Mouse (Mus musculus): ENCODE measurements around the gene Uvrag.

The Uvrag gene

GRCm38 (mm10) chr7:99164873-99165410 is 24.0 kb upstream of the Uvrag start:
- no peak for DNase-seq

DNA sequence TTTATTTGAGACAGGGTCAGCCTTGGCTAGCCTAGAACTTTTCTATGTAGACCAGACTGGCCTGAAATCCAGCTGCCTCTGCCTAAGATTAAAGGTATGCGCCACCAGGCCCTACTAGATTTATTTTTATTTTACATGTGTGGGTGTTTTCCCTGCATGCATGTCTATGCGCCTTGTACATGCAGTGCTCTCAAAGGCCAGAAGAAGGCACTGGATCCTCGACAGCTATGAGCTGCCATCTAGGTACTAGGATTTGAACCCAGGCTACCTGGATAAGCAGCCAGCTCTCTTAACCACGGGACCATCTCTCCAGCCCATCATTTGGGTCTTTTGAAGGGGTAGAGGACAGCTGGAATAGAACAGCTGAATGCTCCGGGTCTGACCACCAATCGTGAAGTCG is 21.5 kb upstream of the Uvrag start:
- no peak for DNase-seq

GRCm38 (mm10) chr7:99161961-99162360 is 21.0 kb upstream of the Uvrag start:
- DNase-seq, result no peak

GRCm38 (mm10) chr7:99161529-99161928 is 20.6 kb upstream of the Uvrag start:
- no peak for DNase-seq

DNA sequence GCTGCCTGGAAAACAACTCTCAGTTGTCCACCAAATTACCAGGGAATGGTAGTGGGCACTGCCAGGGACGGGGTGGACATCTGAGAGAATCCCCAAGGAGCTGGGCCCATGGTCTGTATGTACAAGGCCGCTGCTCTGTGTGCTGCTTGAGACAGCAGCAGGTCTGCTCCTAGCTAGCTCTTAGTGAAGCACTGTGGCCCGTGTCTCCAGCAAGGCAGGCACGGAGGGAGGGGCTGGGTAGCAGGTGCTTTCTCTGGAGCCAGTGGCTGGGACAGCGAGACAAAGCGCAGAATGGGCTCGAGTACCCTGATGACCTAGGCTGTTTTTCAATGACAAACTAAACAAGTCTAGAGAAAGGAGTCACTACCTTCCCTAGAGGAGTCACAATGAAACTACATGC is 20.1 kb upstream of the Uvrag start:
- no peak for DNase-seq

- DNase-seq, result no peak
Observed at GRCm38 (mm10) chr7:99159446-99159845, 18.5 kb upstream of the Uvrag start.

DNA sequence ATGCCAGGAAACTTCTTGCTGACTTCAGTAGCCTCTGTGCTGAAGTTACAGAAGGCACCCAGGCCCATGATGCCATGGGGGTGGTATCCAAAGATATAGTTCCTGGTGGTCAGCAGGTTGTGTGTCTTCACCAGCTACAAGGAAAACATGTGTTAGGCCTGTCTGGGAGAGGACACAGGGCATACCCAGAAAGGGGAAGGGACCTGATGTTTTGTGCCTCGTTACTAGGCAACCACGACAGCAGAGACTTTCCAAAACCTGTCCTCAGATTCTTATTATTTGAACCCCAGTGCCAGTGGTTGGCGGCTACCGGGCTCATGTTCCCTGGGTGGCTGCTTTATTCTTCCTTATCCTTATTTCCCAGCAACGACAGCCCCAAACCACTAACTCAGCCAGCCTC is 18.0 kb upstream of the Uvrag start:
- DNase-seq, result no peak

DNA sequence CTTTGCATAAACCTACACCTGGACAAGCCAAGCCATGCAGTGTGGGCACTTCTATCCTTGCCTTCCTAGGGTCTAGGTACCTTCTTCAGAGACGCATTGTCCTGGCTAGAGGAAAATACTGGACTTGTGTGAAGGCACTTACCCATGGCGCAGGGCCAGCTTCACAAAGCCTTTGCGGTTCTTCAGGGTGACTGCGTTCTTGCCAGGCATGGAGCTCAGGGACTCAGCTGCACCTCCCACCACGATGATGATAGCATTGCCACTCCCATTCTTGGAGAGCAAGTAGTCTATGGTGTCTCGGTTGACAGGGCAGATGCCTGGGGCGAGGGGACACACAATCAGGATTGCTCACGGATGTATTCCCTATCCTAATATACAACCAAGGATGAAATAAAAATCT is 17.1 kb upstream of the Uvrag start:
- DNase-seq, result no peak

DNA sequence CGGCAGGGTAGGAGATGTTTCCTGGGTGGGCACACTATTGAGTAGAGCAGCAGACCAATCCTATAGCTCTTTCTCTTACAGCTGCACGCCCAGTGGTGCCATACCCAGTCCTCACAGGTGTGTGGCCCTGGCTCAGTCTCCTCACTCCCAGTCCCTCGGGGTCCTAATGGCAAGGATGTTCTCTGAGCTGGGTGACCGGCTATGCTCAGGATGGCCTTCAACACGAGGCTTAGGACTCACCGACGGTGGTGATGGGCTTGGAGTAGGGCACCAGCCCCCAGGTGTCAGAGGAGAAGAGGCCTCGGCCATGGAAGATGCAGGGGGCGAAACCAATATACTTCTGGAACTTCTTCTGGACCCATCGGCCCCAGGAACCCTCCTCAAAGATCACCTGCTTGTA is 15.8 kb upstream of the Uvrag start:
- no peak for DNase-seq

DNA sequence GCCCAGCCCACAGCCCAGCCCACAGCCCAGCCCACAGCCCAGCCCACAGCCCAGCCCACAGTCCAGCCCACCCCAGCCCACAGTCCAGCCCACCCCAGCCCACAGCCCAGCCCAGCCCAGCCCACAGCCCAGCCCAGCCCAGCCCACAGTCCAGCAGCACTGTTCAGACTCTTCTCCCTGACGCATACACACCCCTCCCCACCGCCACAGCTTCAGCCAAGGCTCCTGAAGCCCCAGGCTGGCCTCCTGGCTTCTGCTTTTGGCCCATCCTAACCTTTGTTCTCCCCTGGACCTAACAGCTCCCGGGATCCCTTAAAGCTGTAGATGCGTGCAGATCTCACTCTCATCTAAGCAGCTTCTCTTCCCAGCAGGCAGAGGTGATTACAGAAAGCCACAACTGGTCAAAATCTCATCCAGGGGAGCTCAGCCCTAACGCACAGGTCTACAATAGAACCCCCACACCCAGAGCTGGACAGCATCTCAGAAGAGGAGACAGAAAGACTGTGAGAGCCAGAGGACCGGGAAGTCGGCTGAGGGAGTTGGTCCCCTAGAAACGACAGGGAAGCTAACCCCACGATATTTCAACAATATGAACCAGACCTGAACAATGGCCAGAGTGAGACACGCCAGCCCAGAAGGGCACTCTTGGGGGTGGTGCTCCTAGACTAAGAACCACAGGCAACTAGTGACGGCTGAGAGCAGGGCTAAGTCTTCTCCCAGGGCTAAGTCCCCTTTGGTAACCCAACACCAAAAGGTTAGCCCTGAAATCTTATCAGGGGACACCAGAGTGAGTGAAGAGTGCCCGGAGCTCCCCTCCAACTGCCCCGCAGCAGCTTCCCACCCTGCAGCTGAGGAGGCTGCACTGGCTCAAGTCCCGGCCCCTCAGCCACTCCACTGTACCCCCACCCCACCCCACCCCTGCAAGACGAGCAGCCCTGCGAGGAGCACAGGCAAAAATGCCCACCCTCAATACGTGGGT is 14.7 kb upstream of the Uvrag start:
- no peak for DNase-seq

DNA sequence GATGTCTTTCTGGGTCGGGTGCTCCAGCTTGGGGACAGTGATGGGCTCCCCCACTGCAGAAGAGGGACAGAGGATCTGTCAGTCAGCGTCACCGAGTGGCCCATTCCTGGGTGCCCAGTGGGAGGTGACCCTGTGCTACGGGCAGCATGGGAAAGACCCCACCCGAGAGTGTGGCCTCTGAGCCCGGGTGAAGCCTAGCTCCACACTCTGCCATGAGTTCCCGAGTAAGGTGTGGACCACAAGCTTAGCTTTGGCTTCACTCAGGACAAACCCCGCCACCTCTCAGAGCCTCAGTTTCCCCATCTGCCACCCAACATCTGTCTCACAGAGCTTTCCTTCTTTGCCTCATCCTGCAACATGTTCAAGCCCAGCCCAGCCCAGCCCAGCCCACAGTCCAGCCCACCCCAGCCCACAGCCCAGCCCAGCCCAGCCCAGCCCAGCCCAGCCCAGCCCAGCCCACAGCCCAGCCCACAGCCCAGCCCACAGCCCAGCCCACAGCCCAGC is 13.8 kb upstream of the Uvrag start:
- no peak for DNase-seq

GRCm38 (mm10) chr7:99153686-99154202 is 12.8 kb upstream of the Uvrag start:
- peak; percentile 24 for DNase-seq

GRCm38 (mm10) chr7:99152756-99153155 is 11.8 kb upstream of the Uvrag start:
- DNase-seq, result no peak

- DNase-seq, result peak; percentile 95
Observed at GRCm38 (mm10) chr7:99151342-99151741, 10.4 kb upstream of the Uvrag start.

GRCm38 (mm10) chr7:99149017-99149416 is 8.1 kb upstream of the Uvrag start:
- no peak for DNase-seq

GRCm38 (mm10) chr7:99147494-99147893 is 6.6 kb upstream of the Uvrag start:
- no peak for DNase-seq

DNA sequence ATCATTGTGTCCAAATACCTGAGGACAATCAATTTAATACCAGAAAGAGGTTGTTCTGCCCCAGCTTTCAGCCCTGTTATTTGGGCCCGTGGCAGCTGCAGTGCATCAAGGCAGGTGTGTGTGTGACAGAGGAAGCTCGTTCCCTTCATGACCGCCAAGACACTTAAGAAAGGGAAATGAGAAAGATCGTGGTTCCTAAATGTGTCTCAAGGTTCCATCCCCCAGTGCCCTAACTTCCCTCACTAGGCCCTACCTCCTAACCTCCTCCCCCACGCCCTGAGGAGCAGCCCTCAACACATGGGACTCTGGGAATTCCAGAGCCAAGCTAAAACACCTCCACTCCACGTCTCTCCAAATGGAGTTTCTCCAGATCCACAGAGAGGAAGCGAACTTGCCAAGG is 6.0 kb upstream of the Uvrag start:
- DNase-seq, result peak; percentile 54

GRCm38 (mm10) chr7:99146011-99146410 is 5.1 kb upstream of the Uvrag start:
- DNase-seq, result no peak

DNA sequence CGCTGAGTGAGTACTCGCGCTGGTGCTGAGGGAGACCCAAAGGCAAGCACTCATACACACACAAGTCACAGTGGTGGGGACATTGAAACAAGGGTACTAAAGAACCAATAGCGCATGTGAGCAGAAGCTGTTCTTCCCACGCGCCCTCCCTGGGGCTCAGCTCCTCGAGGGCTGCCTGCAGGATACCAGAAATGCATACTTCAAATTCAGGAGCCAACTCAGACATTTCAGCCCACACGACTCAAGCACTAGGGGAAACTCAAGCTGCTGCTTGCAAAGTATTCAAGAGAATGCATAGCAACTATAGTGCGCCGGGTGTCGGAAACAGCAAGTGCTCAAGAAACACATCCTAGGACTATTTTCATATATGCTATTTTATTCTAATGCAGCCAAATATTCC is 3.7 kb upstream of the Uvrag start:
- DNase-seq, result no peak

GRCm38 (mm10) chr7:99143244-99143643 is 2.3 kb upstream of the Uvrag start:
- no peak for DNase-seq

DNA sequence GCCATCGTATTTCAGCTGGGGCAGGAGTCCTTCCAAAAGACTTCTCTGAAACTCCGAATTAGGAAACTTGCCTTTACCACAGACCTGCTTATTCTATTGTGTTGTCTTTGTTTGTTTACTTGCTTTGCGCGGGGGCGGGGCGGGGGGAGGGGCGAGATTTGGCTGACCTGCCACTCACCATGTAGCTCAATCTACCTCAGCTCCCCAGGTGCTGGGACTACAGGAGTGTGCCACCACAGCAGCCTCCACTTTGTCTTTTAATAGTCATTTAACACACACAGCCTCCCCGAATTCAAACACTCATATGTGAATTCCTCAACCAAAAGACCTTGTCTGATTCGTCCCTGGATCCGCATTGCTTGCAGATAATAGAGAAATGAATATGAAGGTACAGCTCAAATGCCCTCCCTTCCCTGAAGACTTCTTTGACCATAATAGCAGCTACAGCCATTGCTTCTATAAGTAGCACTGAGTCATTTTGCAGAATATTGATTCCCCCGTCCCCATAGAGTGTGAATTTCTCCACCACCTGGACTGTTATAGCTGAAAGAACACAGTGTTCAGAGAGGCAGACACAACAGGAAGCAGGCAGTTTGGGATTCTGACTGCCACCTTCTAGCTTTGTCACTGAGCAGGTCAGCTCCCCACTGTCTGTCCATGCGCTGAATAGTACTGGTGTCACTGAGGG is 1.1 kb upstream of the Uvrag start:
- no peak for DNase-seq

- DNase-seq, result peak; percentile 75
Observed at GRCm38 (mm10) chr7:99140511-99140910, 430 bp downstream of the Uvrag start.

DNA sequence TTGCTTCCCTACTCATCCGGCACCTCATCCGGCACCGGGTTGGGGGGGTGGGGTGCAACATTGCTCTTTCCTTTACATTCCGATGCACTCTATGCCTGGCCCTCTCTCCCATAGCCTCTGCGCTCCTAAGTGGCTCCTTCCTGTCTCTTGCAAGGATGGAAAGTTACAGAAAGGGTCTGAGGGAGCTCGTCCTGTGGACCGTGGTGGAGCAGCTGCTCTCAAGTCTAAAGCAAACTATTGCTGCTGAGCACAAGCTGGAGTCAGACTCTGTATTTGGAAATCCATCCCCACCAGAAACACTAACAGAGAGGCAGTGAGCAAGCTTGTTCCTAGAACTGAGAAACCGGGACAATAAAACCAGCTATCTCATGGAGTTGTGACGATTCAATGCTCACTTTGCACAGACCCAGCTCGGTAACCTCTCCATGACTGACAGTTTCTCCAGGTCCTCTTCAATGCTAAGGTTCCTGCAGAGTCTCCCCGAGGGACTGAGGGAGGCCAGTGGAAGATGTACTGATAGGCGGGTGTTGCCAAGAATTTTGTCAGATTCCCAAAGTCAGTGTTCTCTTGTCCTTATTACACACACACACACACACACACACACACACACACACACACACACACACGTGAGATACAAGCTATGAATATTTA is 975 bp downstream of the Uvrag start:
- peak; percentile 36 for DNase-seq

Data from thymus, postnatal 14 days (tissue).